24 mouse cellular contexts compared by ENCODE assay signal in genomic region chr5:73891606-73892005, GRCm38 (mm10).
A peak's percentile ranks its signal among the peaks of the same experiment; 100 is the strongest.
DNase-seq lines count a peak whose midpoint lies in the region; ATAC-seq and TF ChIP-seq lines count a peak whose summit lies in the region.
"Had no signal": no experiment of that assay in that cellular context is flagged by ENCODE, and none has a peak within 500 bp of the region (broad histone marks: within the 10 kb centered on the region; RNA-seq: fewer than 3 reads in every experiment).

No protein-coding gene starts in this region.

- no peak overlapping the region for H3K9ac ChIP-seq in kidney, postnatal 0 days (ENCODE audit: low read depth, low read length)
- H3K9ac ChIP-seq: embryonic facial prominence, embryonic 15.5 days; heart, embryonic 13.5 days; hindbrain, embryonic 13.5 days; limb, embryonic 15.5 days; liver, embryonic 14.5 days; neural tube, embryonic 12.5 days had no signal

- peak; percentile 13 for DNase-seq in embryo, embryonic 11 days
- DNase-seq in embryo, embryonic 9.5 days (ENCODE audit: extremely low spot score): no peak
- DNase-seq in lung, postnatal 36 days: peak; percentile 41
- DNase-seq in lung, postnatal 25 days (ENCODE audit: low spot score): no peak
- peak; percentile 85 for DNase-seq in kidney, postnatal 0 days (ENCODE audit: low spot score)
- DNase-seq in layer of hippocampus, postnatal 14 days (ENCODE audit: low spot score in 2 of 2): no peak
- DNase-seq in adrenal gland, postnatal 25 days: no peak
- DNase-seq: cerebellum, adult 18-20 months; cerebellum, postnatal 14 days; gastrocnemius, postnatal 14 days; heart, adult 2 months; left cerebral cortex, postnatal 4 days; midbrain, embryonic 14.5 days; right cerebral cortex, postnatal 25 days; spleen, adult 18-20 months had no signal

- no peak overlapping the region for H3K4me2 ChIP-seq in kidney, postnatal 0 days (ENCODE audit: low read length)
- H3K4me2 ChIP-seq: embryonic facial prominence, embryonic 15.5 days; heart, embryonic 13.5 days; hindbrain, embryonic 13.5 days; limb, embryonic 15.5 days; neural tube, embryonic 12.5 days had no signal

- no peaks in the 10 kb centered on the region for H3K9me3 ChIP-seq in kidney, postnatal 0 days (replicated peaks; ENCODE audit: low read length)
- H3K9me3 ChIP-seq: embryonic facial prominence, embryonic 15.5 days; limb, embryonic 15.5 days had no signal

- no peak overlapping the region for H3K27ac ChIP-seq in kidney, postnatal 0 days
- H3K27ac ChIP-seq: embryonic facial prominence, embryonic 15.5 days; heart, adult 2 months; heart, embryonic 13.5 days; hindbrain, embryonic 13.5 days; limb, embryonic 15.5 days; liver, embryonic 14.5 days; neural tube, embryonic 12.5 days had no signal

- no peak; the same call in 1 of the 2 replicates for ATAC-seq in kidney, postnatal 0 days (replicated peaks; ENCODE audit: low FRiP score, low read depth)
- ATAC-seq in cerebellum, adult (ENCODE audit: insufficient number of reproducible peaks, low FRiP score, low TSS enrichment): no peak
- ATAC-seq: forebrain, embryonic 16.5 days; inflammation-experienced regulatory T-cells, adult 6 months had no signal

- H3K27me3 ChIP-seq in kidney, postnatal 0 days (ENCODE audit: insufficient read depth, low read length): no peaks in the 10 kb centered on the region
- H3K27me3 ChIP-seq: embryonic facial prominence, embryonic 15.5 days; heart, embryonic 13.5 days; hindbrain, embryonic 13.5 days; limb, embryonic 15.5 days; neural tube, embryonic 12.5 days had no signal

- 0 out of 2 replicates have a peak, but pooled peaks cover 4% of the 10 kb centered on the region for H3K4me1 ChIP-seq in kidney, postnatal 0 days (replicated peaks; ENCODE audit: insufficient read depth, low read length)
- H3K4me1 ChIP-seq: embryonic facial prominence, embryonic 15.5 days; hindbrain, embryonic 13.5 days; limb, embryonic 15.5 days; neural tube, embryonic 12.5 days had no signal

- TF ChIP-seq CTCF in kidney, postnatal 0 days (IDR thresholded peaks at IDR 0.05; ENCODE audit: low read depth): no peak

- no peak overlapping the region for H3K4me3 ChIP-seq in kidney, postnatal 0 days (replicated peaks; ENCODE audit: low read depth, low read length)
- H3K4me3 ChIP-seq: embryonic facial prominence, embryonic 15.5 days; heart, adult 2 months; heart, embryonic 13.5 days; hindbrain, embryonic 13.5 days; limb, embryonic 15.5 days; neural tube, embryonic 12.5 days had no signal

- no peaks in the 10 kb centered on the region for H3K36me3 ChIP-seq in kidney, postnatal 0 days (ENCODE audit: insufficient read depth, low read length)
- H3K36me3 ChIP-seq: embryonic facial prominence, embryonic 15.5 days; heart, embryonic 13.5 days; hindbrain, embryonic 13.5 days; limb, embryonic 15.5 days; neural tube, embryonic 12.5 days had no signal

- 23% methylated on average over 11 of the region's 11 CpGs for WGBS in kidney, postnatal 0 days

Comparison
In these comparisons a context has a peak if more than half of its experiments do, and no peak if none do; other contexts are left out.
1. DNase-seq: peak in embryo, embryonic 11 days (single experiment), lung, postnatal 36 days (single experiment) and kidney, postnatal 0 days (single experiment); none in embryo, embryonic 9.5 days (single experiment), lung, postnatal 25 days (single experiment), layer of hippocampus, postnatal 14 days (0 of 2) and adrenal gland, postnatal 25 days (single experiment).